Mouse (Mus musculus) heart, postnatal 0 days (tissue): ENCODE results near the gene Gm19426.
A peak's percentile ranks its signal among the peaks of the same experiment; 100 is the strongest.

Experiments
- CTCF ChIP-seq: IDR thresholded peaks from 2 replicates; pipeline ENCODE4 v1.5.1; 2016; ENCODE audit warnings: antibody characterized with exemption, control low read depth, low read depth
- EP300 ChIP-seq: IDR thresholded peaks from 2 replicates; pipeline ENCODE4 v1.6.1; 2016; ENCODE audit warnings: antibody characterized with exemption, low read depth

- TF ChIP-seq EP300 (peak; percentile 85; the same call in 1 of the 2 replicates), CTCF (no peak)
Measured at GRCm38 (mm10) chr2:84715562-84716361, 27.7 kb downstream of the Gm19426 start.
